Mouse (Mus musculus): ENCODE results near the gene Ets1. TPM values are rescaled to one million over a fixed set of nuclear protein-coding genes. Genes with fewer than 3 reads are reported as not detected.

The Ets1 gene
- polyA plus RNA-seq, 1 experiment from 2014 or later = 38.3 TPM

GRCm38 (mm10) chr9:32765123-32765522, 129.1 kb downstream of the Ets1 start:
- WGBS (ENCODE audit: insufficient replicate concordance) = 96% methylated on average over 3 of the region's 3 CpGs
- H3K4me2 ChIP-seq = no peak overlapping the region
- H3K27me3 ChIP-seq (ENCODE audit: control insufficient read depth, insufficient read depth, low read length) = peaks cover 14% of the 10 kb centered on the region
- no peak for ATAC-seq (replicated peaks; ENCODE audit: insufficient number of reproducible peaks, low FRiP score, low TSS enrichment)
- H3K4me3 ChIP-seq (ENCODE audit: low read depth, low read length) = no peak overlapping the region
- no peak overlapping the region for H3K27ac ChIP-seq (ENCODE audit: low read depth, low read length)
- H3K36me3 ChIP-seq (ENCODE audit: control insufficient read depth, insufficient read depth, low read length) = no peaks in the 10 kb centered on the region
- peaks cover 14% of the 10 kb centered on the region for H3K4me1 ChIP-seq (ENCODE audit: control insufficient read depth, insufficient read depth, low read length)
- H3K9me3 ChIP-seq (replicated peaks; ENCODE audit: control insufficient read depth, low read length) = no peaks in the 10 kb centered on the region
- H3K9ac ChIP-seq (ENCODE audit: low read depth, low read length) = no peak overlapping the region

GRCm38 (mm10) chr9:32778866-32779265, 142.8 kb downstream of the Ets1 start:
- Histone ChIP-seq H3K4me1 (ENCODE audit: control insufficient read depth, insufficient read depth, low read length) (no peaks in the 10 kb centered on the region), H3K9ac (ENCODE audit: low read depth, low read length) (no peak overlapping the region), H3K27me3 (ENCODE audit: control insufficient read depth, insufficient read depth, low read length) (no peaks in the 10 kb centered on the region), H3K27ac (ENCODE audit: low read depth, low read length) (no peak overlapping the region), H3K4me2 (no peak overlapping the region), H3K4me3 (ENCODE audit: low read depth, low read length) (no peak overlapping the region), H3K36me3 (ENCODE audit: control insufficient read depth, insufficient read depth, low read length) (no peaks in the 10 kb centered on the region), H3K9me3 (replicated peaks; ENCODE audit: control insufficient read depth, low read length) (no peaks in the 10 kb centered on the region)
- WGBS (ENCODE audit: insufficient replicate concordance) = 52% methylated on average over 1 of the region's 1 CpGs
- no peak for ATAC-seq (replicated peaks; ENCODE audit: insufficient number of reproducible peaks, low FRiP score, low TSS enrichment)

- H3K27ac ChIP-seq (ENCODE audit: low read depth, low read length) = no peak overlapping the region
- H3K27me3 ChIP-seq (ENCODE audit: control insufficient read depth, insufficient read depth, low read length) = no peaks in the 10 kb centered on the region
- no peak for ATAC-seq (replicated peaks; ENCODE audit: insufficient number of reproducible peaks, low FRiP score, low TSS enrichment)
- H3K9ac ChIP-seq (ENCODE audit: low read depth, low read length) = no peak overlapping the region
- peaks cover 5% of the 10 kb centered on the region; the same call in 1 of the 2 replicates for H3K4me1 ChIP-seq (ENCODE audit: control insufficient read depth, insufficient read depth, low read length)
- H3K4me3 ChIP-seq (ENCODE audit: low read depth, low read length) = no peak overlapping the region
- 63% methylated on average over 8 of the region's 8 CpGs for WGBS (ENCODE audit: insufficient replicate concordance)
- H3K36me3 ChIP-seq (ENCODE audit: control insufficient read depth, insufficient read depth, low read length) = no peaks in the 10 kb centered on the region
- no peaks in the 10 kb centered on the region for H3K9me3 ChIP-seq (replicated peaks; ENCODE audit: control insufficient read depth, low read length)
- H3K4me2 ChIP-seq = no peak overlapping the region
These were observed 146.5 kb downstream of the Ets1 start for GRCm38 (mm10) chr9:32782391-32783092.

- 62% methylated on average over 7 of the region's 7 CpGs for WGBS (ENCODE audit: insufficient replicate concordance)
These were observed 151.1 kb downstream of the Ets1 start for GRCm38 (mm10) chr9:32787091-32787490.

GRCm38 (mm10) chr9:32787615-32788014, 151.6 kb downstream of the Ets1 start:
- Histone ChIP-seq H3K9ac (ENCODE audit: low read depth, low read length) (no peak overlapping the region), H3K36me3 (ENCODE audit: control insufficient read depth, insufficient read depth, low read length) (no peaks in the 10 kb centered on the region), H3K4me2 (no peak overlapping the region), H3K4me1 (ENCODE audit: control insufficient read depth, insufficient read depth, low read length) (peaks cover 20% of the 10 kb centered on the region; the same call in 1 of the 2 replicates), H3K9me3 (replicated peaks; ENCODE audit: control insufficient read depth, low read length) (no peaks in the 10 kb centered on the region), H3K4me3 (ENCODE audit: low read depth, low read length) (no peak overlapping the region), H3K27me3 (ENCODE audit: control insufficient read depth, insufficient read depth, low read length) (no peaks in the 10 kb centered on the region), H3K27ac (ENCODE audit: low read depth, low read length) (no peak overlapping the region)
- 0% methylated on average over 1 of the region's 1 CpGs for WGBS (ENCODE audit: insufficient replicate concordance)
- no peak for ATAC-seq (replicated peaks; ENCODE audit: insufficient number of reproducible peaks, low FRiP score, low TSS enrichment)

More at GRCm38 (mm10) chr9:32787091-32787490, 151.1 kb downstream of the Ets1 start:
- Histone ChIP-seq H3K9ac (ENCODE audit: low read depth, low read length) (no peak overlapping the region), H3K27ac (ENCODE audit: low read depth, low read length) (no peak overlapping the region), H3K4me3 (ENCODE audit: low read depth, low read length) (no peak overlapping the region), H3K27me3 (ENCODE audit: control insufficient read depth, insufficient read depth, low read length) (no peaks in the 10 kb centered on the region), H3K4me1 (ENCODE audit: control insufficient read depth, insufficient read depth, low read length) (peaks cover 20% of the 10 kb centered on the region; the same call in 1 of the 2 replicates), H3K36me3 (ENCODE audit: control insufficient read depth, insufficient read depth, low read length) (no peaks in the 10 kb centered on the region), H3K9me3 (replicated peaks; ENCODE audit: control insufficient read depth, low read length) (no peaks in the 10 kb centered on the region), H3K4me2 (no peak overlapping the region)
- no peak for ATAC-seq (replicated peaks; ENCODE audit: insufficient number of reproducible peaks, low FRiP score, low TSS enrichment)

- Histone ChIP-seq H3K27me3 (ENCODE audit: control insufficient read depth, insufficient read depth, low read length) (no peaks in the 10 kb centered on the region), H3K36me3 (ENCODE audit: control insufficient read depth, insufficient read depth, low read length) (no peaks in the 10 kb centered on the region), H3K4me3 (ENCODE audit: low read depth, low read length) (no peak overlapping the region), H3K9me3 (replicated peaks; ENCODE audit: control insufficient read depth, low read length) (no peaks in the 10 kb centered on the region), H3K4me1 (ENCODE audit: control insufficient read depth, insufficient read depth, low read length) (peaks cover 20% of the 10 kb centered on the region; the same call in 1 of the 2 replicates), H3K4me2 (no peak overlapping the region), H3K27ac (ENCODE audit: low read depth, low read length) (no peak overlapping the region), H3K9ac (ENCODE audit: low read depth, low read length) (no peak overlapping the region)
- WGBS (ENCODE audit: insufficient replicate concordance) = 28% methylated on average over 7 of the region's 7 CpGs
- ATAC-seq (replicated peaks; ENCODE audit: insufficient number of reproducible peaks, low FRiP score, low TSS enrichment) = no peak
These were observed 153.3 kb downstream of the Ets1 start for GRCm38 (mm10) chr9:32789306-32789705.

GRCm38 (mm10) chr9:32791699-32792098, 155.7 kb downstream of the Ets1 start:
- Histone ChIP-seq H3K27ac (ENCODE audit: low read depth, low read length) (no peak overlapping the region), H3K36me3 (ENCODE audit: control insufficient read depth, insufficient read depth, low read length) (no peaks in the 10 kb centered on the region), H3K9me3 (replicated peaks; ENCODE audit: control insufficient read depth, low read length) (no peaks in the 10 kb centered on the region), H3K9ac (ENCODE audit: low read depth, low read length) (no peak overlapping the region), H3K27me3 (ENCODE audit: control insufficient read depth, insufficient read depth, low read length) (no peaks in the 10 kb centered on the region), H3K4me3 (ENCODE audit: low read depth, low read length) (no peak overlapping the region), H3K4me2 (no peak overlapping the region), H3K4me1 (ENCODE audit: control insufficient read depth, insufficient read depth, low read length) (peaks cover 20% of the 10 kb centered on the region; the same call in 1 of the 2 replicates)
- WGBS (ENCODE audit: insufficient replicate concordance) = 51% methylated on average over 6 of the region's 6 CpGs
- no peak; the same call in 1 of the 2 replicates for ATAC-seq (replicated peaks; ENCODE audit: insufficient number of reproducible peaks, low FRiP score, low TSS enrichment)

GRCm38 (mm10) chr9:32798171-32798570, 162.2 kb downstream of the Ets1 start:
- 70% methylated on average over 1 of the region's 1 CpGs for WGBS (ENCODE audit: insufficient replicate concordance)
- no peak overlapping the region for H3K4me3 ChIP-seq (ENCODE audit: low read depth, low read length)

GRCm38 (mm10) chr9:32806106-32806505, 170.1 kb downstream of the Ets1 start:
- Histone ChIP-seq H3K9ac (ENCODE audit: low read depth, low read length) (no peak overlapping the region), H3K4me2 (no peak overlapping the region), H3K4me1 (ENCODE audit: control insufficient read depth, insufficient read depth, low read length) (no peaks in the 10 kb centered on the region), H3K4me3 (ENCODE audit: low read depth, low read length) (no peak overlapping the region), H3K9me3 (replicated peaks; ENCODE audit: control insufficient read depth, low read length) (no peaks in the 10 kb centered on the region), H3K27ac (ENCODE audit: low read depth, low read length) (no peak overlapping the region), H3K27me3 (ENCODE audit: control insufficient read depth, insufficient read depth, low read length) (no peaks in the 10 kb centered on the region), H3K36me3 (ENCODE audit: control insufficient read depth, insufficient read depth, low read length) (no peaks in the 10 kb centered on the region)
- ATAC-seq (replicated peaks; ENCODE audit: insufficient number of reproducible peaks, low FRiP score, low TSS enrichment) = no peak
- 47% methylated on average over 4 of the region's 4 CpGs for WGBS (ENCODE audit: insufficient replicate concordance)

More at GRCm38 (mm10) chr9:32798171-32798570, 162.2 kb downstream of the Ets1 start:
- no peak overlapping the region for H3K27ac ChIP-seq (ENCODE audit: low read depth, low read length)
- no peak for ATAC-seq (replicated peaks; ENCODE audit: insufficient number of reproducible peaks, low FRiP score, low TSS enrichment)
- no peaks in the 10 kb centered on the region for H3K9me3 ChIP-seq (replicated peaks; ENCODE audit: control insufficient read depth, low read length)
- no peaks in the 10 kb centered on the region for H3K27me3 ChIP-seq (ENCODE audit: control insufficient read depth, insufficient read depth, low read length)
- H3K9ac ChIP-seq (ENCODE audit: low read depth, low read length) = no peak overlapping the region
- no peaks in the 10 kb centered on the region for H3K4me1 ChIP-seq (ENCODE audit: control insufficient read depth, insufficient read depth, low read length)
- no peaks in the 10 kb centered on the region for H3K36me3 ChIP-seq (ENCODE audit: control insufficient read depth, insufficient read depth, low read length)
- no peak overlapping the region for H3K4me2 ChIP-seq

Data from heart, embryonic 11.5 days (tissue).